Mouse (Mus musculus) hindbrain, embryonic 11.5 days (tissue): ENCODE data around the gene Fancc. TPM values are rescaled to one million over a fixed set of nuclear protein-coding genes. Genes with fewer than 3 reads are reported as not detected.

Source experiments
- ATAC-seq: fragments of 200-750 bp; cut with Nextera tagmentation; 2 replicates; pipeline ENCODE4 v1.8.0; 2017; ENCODE audit warnings: mild to moderate bottlenecking, moderate TSS enrichment, moderate library complexity; ENCODE audit not compliant: low FRiP score
- DNase-seq: peaks from one replicate; pipeline ENCODE4 v3.0.0-alpha.2; 2015; ENCODE audit warnings: low spot score
- H3K27ac ChIP-seq: fragments of 300-500 bp; sonication (generic); 2 replicates; pipeline ENCODE4 v1.5.1; 2014; ENCODE audit warnings: mild to moderate bottlenecking, low read depth, low read length
- H3K27me3 ChIP-seq: fragments of 300-500 bp; sonication (generic); 2 replicates; pipeline ENCODE4 v1.6.1; 2014; ENCODE audit warnings: mild to moderate bottlenecking, low read length, moderate library complexity, mixed read lengths; ENCODE audit not compliant: control insufficient read depth, insufficient read depth
- H3K36me3 ChIP-seq: fragments of 300-500 bp; sonication (generic); 2 replicates; pipeline ENCODE4 v1.6.1; 2014; ENCODE audit warnings: mild to moderate bottlenecking, low read length, moderate library complexity, mixed read lengths; ENCODE audit not compliant: control insufficient read depth, insufficient read depth
- H3K4me1 ChIP-seq: fragments of 300-500 bp; sonication (generic); replicated peaks from 2 replicates; pipeline ENCODE4 v1.6.1; 2014; ENCODE audit warnings: low read length, mixed read lengths; ENCODE audit not compliant: control insufficient read depth, insufficient read depth
- H3K4me2 ChIP-seq: fragments of 300-500 bp; sonication (generic); replicated peaks from 2 replicates; pipeline ENCODE4 v1.6.1; 2014; ENCODE audit warnings: mild to moderate bottlenecking, low read depth, low read length
- H3K4me3 ChIP-seq: fragments of 300-500 bp; sonication (generic); 2 replicates; pipeline ENCODE4 v1.5.1; 2014; ENCODE audit warnings: low read depth, low read length
- H3K9ac ChIP-seq: fragments of 300-500 bp; sonication (generic); 2 replicates; pipeline ENCODE4 v1.6.1; 2014; ENCODE audit warnings: low read depth, low read length
- H3K9me3 ChIP-seq: fragments of 300-500 bp; sonication (generic); 2 replicates; pipeline ENCODE4 v1.6.1; 2016; ENCODE audit warnings: low read length; ENCODE audit not compliant: control insufficient read depth
- WGBS: fragments of 180-500 bp; shearing (Covaris S2); extraction: QIAGEN DNeasy Blood & Tissue Kit; methylation state at CpG from one replicate; pipeline ENCODE4 v1.1.7; 2014; 5-methylcytosine and 5-hydroxymethylcytosine counted together
- polyA plus RNA-seq: library from polyadenylated mRNA; unstranded; fragments of >200 nt; fragmentation: Nextera tagmentation; extraction: Ambion mirVana; gene quantifications from 2 replicates; pipeline ENCODE4 v1.2.1, GENCODE M21; 2014

Fancc gene
- polyA plus RNA-seq, 1 experiment from 2014 or later: 26.1 TPM

GRCm38 (mm10) chr13:63324978-63325848 lies 171.9 kb downstream of the Fancc start:
- DNase-seq: no peak
- WGBS: 74% methylated on average over 10 of the region's 10 CpGs
- Histone ChIP-seq H3K9ac (no peak overlapping the region), H3K27ac (peak overlapping the region; percentile 10; the same call in 1 of the 2 replicates), H3K36me3 (no peaks in the 10 kb centered on the region), H3K4me3 (no peak overlapping the region), H3K27me3 (no peaks in the 10 kb centered on the region), H3K4me2 (no peak overlapping the region), H3K4me1 (no peaks in the 10 kb centered on the region; the same call in 1 of the 2 replicates), H3K9me3 (no peaks in the 10 kb centered on the region)
- ATAC-seq: no peak

GRCm38 (mm10) chr13:63324311-63324710 lies 172.8 kb downstream of the Fancc start:
- Histone ChIP-seq H3K4me1 (no peaks in the 10 kb centered on the region), H3K4me3 (no peak overlapping the region), H3K36me3 (no peaks in the 10 kb centered on the region), H3K9me3 (no peaks in the 10 kb centered on the region), H3K27ac (no peak overlapping the region), H3K9ac (no peak overlapping the region), H3K27me3 (no peaks in the 10 kb centered on the region), H3K4me2 (no peak overlapping the region)
- 50% methylated on average over 3 of the region's 3 CpGs for WGBS
- no peak for ATAC-seq
- no peak for DNase-seq

DNA sequence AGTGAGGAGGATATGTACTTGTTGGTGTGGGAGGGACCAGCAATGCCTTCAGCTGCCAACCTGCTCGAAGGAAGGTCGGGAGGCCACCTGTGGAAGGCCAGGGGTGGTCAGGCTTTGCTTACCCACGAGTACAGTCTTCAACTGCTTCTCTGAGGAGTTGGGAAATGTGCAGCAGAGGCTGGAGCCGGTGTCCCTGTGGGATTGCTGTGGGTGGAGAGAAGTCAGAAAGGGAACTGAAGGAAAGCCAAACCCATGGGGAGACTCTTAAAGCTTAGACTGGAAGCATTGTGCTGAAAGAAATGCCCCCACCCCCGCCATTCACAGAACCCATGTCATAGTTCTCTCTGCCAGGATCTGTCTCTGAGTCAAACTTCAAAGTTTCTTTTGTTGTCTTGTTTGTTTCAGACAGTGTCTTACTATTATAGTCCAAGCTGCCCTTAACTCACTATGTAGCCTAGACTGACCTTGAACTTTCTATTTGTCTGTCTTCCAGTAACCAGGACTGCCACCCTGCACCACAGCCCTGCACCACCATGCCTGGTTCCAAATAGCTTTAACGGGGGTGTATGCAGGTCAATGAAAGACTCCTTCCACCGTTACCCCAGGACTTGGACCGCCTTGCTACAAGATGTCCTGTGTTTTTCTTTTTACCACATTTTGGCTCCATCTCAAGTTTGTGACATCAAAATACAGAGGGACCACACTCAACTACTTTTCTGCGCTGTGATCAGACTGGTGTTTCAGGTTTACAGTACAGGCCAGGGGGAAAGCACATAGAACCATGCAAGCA lies 173.6 kb downstream of the Fancc start:
- no peak for DNase-seq
- WGBS: 77% methylated on average over 9 of the region's 9 CpGs
- H3K27ac ChIP-seq: no peak overlapping the region

DNA sequence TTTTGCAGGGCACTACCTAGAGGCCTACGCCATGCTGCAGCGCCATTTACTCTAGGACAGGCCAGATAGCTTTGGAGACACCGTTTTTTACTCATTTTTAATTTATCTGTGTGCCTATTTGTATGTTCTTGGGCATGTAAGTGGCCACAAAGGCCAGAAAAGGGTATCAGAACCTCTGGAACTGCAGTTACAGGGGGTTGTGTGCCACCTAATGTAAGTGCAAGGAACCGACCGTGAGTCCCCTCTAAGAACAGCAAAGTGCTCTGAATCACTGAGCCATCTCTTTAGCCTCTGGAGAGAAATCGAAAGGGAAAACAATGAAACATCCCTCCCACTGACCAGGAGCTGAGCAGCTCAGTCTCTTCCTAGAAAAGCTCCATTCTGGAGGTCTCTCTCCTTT lies 174.3 kb downstream of the Fancc start:
- no peak for ATAC-seq
- Histone ChIP-seq H3K9ac (no peak overlapping the region), H3K27ac (no peak overlapping the region), H3K36me3 (no peaks in the 10 kb centered on the region), H3K27me3 (no peaks in the 10 kb centered on the region), H3K4me2 (no peak overlapping the region), H3K9me3 (no peaks in the 10 kb centered on the region), H3K4me1 (no peaks in the 10 kb centered on the region), H3K4me3 (no peak overlapping the region)
- WGBS: 82% methylated on average over 6 of the region's 6 CpGs
- no peak for DNase-seq

More for the DNA sequence above, 173.6 kb downstream of the Fancc start:
- no peak for ATAC-seq
- no peaks in the 10 kb centered on the region for H3K9me3 ChIP-seq
- H3K27me3 ChIP-seq: no peaks in the 10 kb centered on the region
- no peak overlapping the region for H3K4me3 ChIP-seq
- H3K9ac ChIP-seq: no peak overlapping the region
- no peak overlapping the region for H3K4me2 ChIP-seq
- no peaks in the 10 kb centered on the region for H3K36me3 ChIP-seq
- no peaks in the 10 kb centered on the region for H3K4me1 ChIP-seq

GRCm38 (mm10) chr13:63321689-63322088 lies 175.4 kb downstream of the Fancc start:
- 65% methylated on average over 5 of the region's 5 CpGs for WGBS
- ATAC-seq: no peak
- no peak overlapping the region for H3K9ac ChIP-seq
- 0 out of 2 replicates have a peak, but pooled peaks cover 3% of the 10 kb centered on the region for H3K36me3 ChIP-seq
- no peak overlapping the region for H3K4me3 ChIP-seq
- no peak overlapping the region for H3K27ac ChIP-seq
- no peaks in the 10 kb centered on the region for H3K9me3 ChIP-seq
- H3K4me1 ChIP-seq: no peaks in the 10 kb centered on the region
- no peak for DNase-seq
- H3K4me2 ChIP-seq: no peak overlapping the region
- no peaks in the 10 kb centered on the region for H3K27me3 ChIP-seq

- no peak overlapping the region for H3K4me2 ChIP-seq
- H3K36me3 ChIP-seq: 0 out of 2 replicates have a peak, but pooled peaks cover 3% of the 10 kb centered on the region
- 97% methylated on average over 7 of the region's 7 CpGs for WGBS
- H3K9ac ChIP-seq: no peak overlapping the region
- no peaks in the 10 kb centered on the region for H3K9me3 ChIP-seq
- DNase-seq: no peak
- H3K27me3 ChIP-seq: no peaks in the 10 kb centered on the region
- no peak overlapping the region for H3K4me3 ChIP-seq
- no peak for ATAC-seq
- no peak overlapping the region for H3K27ac ChIP-seq
- no peaks in the 10 kb centered on the region for H3K4me1 ChIP-seq
Measured at GRCm38 (mm10) chr13:63319814-63320213, 177.3 kb downstream of the Fancc start.

DNA sequence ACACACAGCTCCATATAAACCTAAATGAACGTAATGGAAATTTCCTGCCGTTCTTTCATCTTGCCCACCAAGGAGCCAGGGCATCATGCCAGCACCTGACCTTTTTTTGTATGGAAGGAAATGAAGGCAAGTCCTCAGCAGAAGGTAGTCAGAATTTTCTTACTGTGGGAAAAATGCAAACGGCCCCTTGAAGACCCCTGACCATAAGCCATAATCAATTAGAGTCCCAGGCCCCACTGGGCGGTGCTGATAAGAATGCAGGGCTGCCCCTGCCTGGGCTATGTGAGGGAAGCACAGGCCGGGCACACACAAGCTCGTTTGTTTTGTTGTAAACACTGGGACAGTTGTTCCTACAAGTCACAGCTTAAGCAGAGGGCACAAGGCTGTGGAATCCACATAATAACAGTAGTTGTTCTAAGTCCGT lies 179.4 kb downstream of the Fancc start:
- 73% methylated on average over 7 of the region's 7 CpGs for WGBS
- H3K36me3 ChIP-seq: 0 out of 2 replicates have a peak, but pooled peaks cover 3% of the 10 kb centered on the region
- no peak overlapping the region for H3K4me2 ChIP-seq
- ATAC-seq (no peak), DNase-seq (no peak)
- H3K27ac ChIP-seq: no peak overlapping the region
- H3K4me1 ChIP-seq: no peaks in the 10 kb centered on the region
- no peak overlapping the region for H3K9ac ChIP-seq
- H3K27me3 ChIP-seq: no peaks in the 10 kb centered on the region
- H3K4me3 ChIP-seq: no peak overlapping the region
- no peaks in the 10 kb centered on the region for H3K9me3 ChIP-seq

GRCm38 (mm10) chr13:63316407-63316806 lies 180.7 kb downstream of the Fancc start:
- no peak overlapping the region for H3K9ac ChIP-seq
- H3K4me2 ChIP-seq: no peak overlapping the region
- H3K27ac ChIP-seq: no peak overlapping the region
- no peaks in the 10 kb centered on the region for H3K4me1 ChIP-seq
- H3K36me3 ChIP-seq: 0 out of 2 replicates have a peak, but pooled peaks cover 3% of the 10 kb centered on the region
- ATAC-seq (no peak), DNase-seq (no peak)
- no peak overlapping the region for H3K4me3 ChIP-seq
- WGBS: 89% methylated on average over 5 of the region's 5 CpGs
- H3K27me3 ChIP-seq: no peaks in the 10 kb centered on the region
- H3K9me3 ChIP-seq: no peaks in the 10 kb centered on the region
